In the genomic region with DNA sequence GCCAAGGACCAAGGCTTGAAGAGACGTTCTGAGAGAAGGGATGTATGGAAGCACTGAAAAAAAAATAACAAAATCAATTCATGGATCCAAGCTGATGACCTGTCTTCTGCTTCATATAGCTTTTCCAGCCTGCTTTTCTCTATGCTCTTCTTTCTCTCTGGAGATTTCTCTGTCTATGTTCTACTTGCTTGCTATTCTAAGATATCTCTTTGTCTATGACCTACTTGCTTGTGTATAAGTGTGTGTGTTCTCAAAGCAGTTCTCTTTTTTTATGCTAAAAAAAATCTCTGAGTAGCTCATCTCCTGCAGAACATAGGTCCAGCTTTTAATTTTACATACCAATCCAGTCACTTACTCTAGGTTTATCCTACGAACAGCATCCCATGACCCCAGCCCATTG, we compare ENCODE assay signal across 16 mouse cellular contexts.
DNase-seq lines count a peak whose midpoint lies in the region; ATAC-seq lines count a peak whose summit lies in the region.
"Had no signal": no experiment of that assay in that cellular context is flagged by ENCODE, and none has a peak within 500 bp of the region (broad histone marks: within the 10 kb centered on the region; RNA-seq: fewer than 3 reads in every experiment).

No protein-coding gene starts in this region.

- ATAC-seq in frontal cortex, adult (ENCODE audit: low TSS enrichment) = peak; percentile 96
- ATAC-seq: activated CD4-positive, CD25-positive, alpha-beta regulatory T cell, adult 4 months; CD4-positive, CD25-positive, alpha-beta regulatory T cell, adult 4 months; Patski had no signal

- DNase-seq in frontal cortex, postnatal 14 days (ENCODE audit: low spot score in 2 of 2) = no peak
- DNase-seq: adrenal gland, adult 2 months; adrenal gland, adult 8-10 months; adrenal gland, postnatal 10 days; adrenal gland, postnatal 14 days; adrenal gland, postnatal 25 days; adrenal gland, postnatal 36 days; B cell, adult 2 months; cerebellum, adult 11 months; cerebellum, adult 11-12 months; cerebellum, adult 18-20 months; cerebellum, adult 2 months had no signal
